Mouse (Mus musculus): ENCODE data around the gene Bpgm. TPM values are rescaled to one million over a fixed set of nuclear protein-coding genes. Genes with fewer than 3 reads are reported as not detected.

The Bpgm gene
- total and polyA plus RNA-seq, 2 experiments from 2014 or later = 26.3 to 29.2 TPM

GRCm38 (mm10) chr6:34528131-34528530, 52.1 kb downstream of the Bpgm start:
- Histone ChIP-seq H3K27me3 (ENCODE audit: control insufficient read depth, insufficient read depth, low read length) (no peaks in the 10 kb centered on the region), H3K4me1 (ENCODE audit: control insufficient read depth, insufficient read depth) (no peaks in the 10 kb centered on the region), H3K4me2 (ENCODE audit: low read depth, low read length) (no peak overlapping the region), H3K4me3 (ENCODE audit: low read depth, low read length) (no peak overlapping the region), H3K9ac (replicated peaks; ENCODE audit: low read depth, low read length) (no peak overlapping the region), H3K27ac (ENCODE audit: low read depth) (no peak overlapping the region), H3K36me3 (replicated peaks; ENCODE audit: control insufficient read depth, insufficient read depth, low read length) (no peaks in the 10 kb centered on the region), H3K9me3 (replicated peaks; ENCODE audit: control insufficient read depth, low read length) (no peaks in the 10 kb centered on the region)
- TF ChIP-seq CTCF (IDR thresholded peaks at IDR 0.05; ENCODE audit: low read depth) (no peak), EP300 (IDR thresholded peaks at IDR 0.05; ENCODE audit: low read depth) (no peak)
- 75% methylated on average over 2 of the region's 2 CpGs for WGBS
- no peak for DNase-seq (ENCODE audit: low spot score)
- ATAC-seq (ENCODE audit: insufficient read depth, low read depth) = no peak

GRCm38 (mm10) chr6:34529992-34530391, 54.0 kb downstream of the Bpgm start:
- TF ChIP-seq EP300 (IDR thresholded peaks at IDR 0.05; ENCODE audit: low read depth) (no peak), CTCF (IDR thresholded peaks at IDR 0.05; ENCODE audit: low read depth) (no peak)
- Histone ChIP-seq H3K27ac (ENCODE audit: low read depth) (no peak overlapping the region), H3K36me3 (replicated peaks; ENCODE audit: control insufficient read depth, insufficient read depth, low read length) (no peaks in the 10 kb centered on the region), H3K9me3 (replicated peaks; ENCODE audit: control insufficient read depth, low read length) (no peaks in the 10 kb centered on the region), H3K27me3 (ENCODE audit: control insufficient read depth, insufficient read depth, low read length) (no peaks in the 10 kb centered on the region), H3K4me3 (ENCODE audit: low read depth, low read length) (no peak overlapping the region), H3K9ac (replicated peaks; ENCODE audit: low read depth, low read length) (no peak overlapping the region), H3K4me2 (ENCODE audit: low read depth, low read length) (no peak overlapping the region), H3K4me1 (ENCODE audit: control insufficient read depth, insufficient read depth) (no peaks in the 10 kb centered on the region)
- ATAC-seq (ENCODE audit: insufficient read depth, low read depth) = no peak
- WGBS = 66% methylated on average over 3 of the region's 3 CpGs
- DNase-seq (ENCODE audit: low spot score) = no peak

GRCm38 (mm10) chr6:34533055-34533454, 57.0 kb downstream of the Bpgm start:
- H3K4me1 ChIP-seq (ENCODE audit: control insufficient read depth, insufficient read depth) = no peaks in the 10 kb centered on the region
- no peaks in the 10 kb centered on the region for H3K36me3 ChIP-seq (replicated peaks; ENCODE audit: control insufficient read depth, insufficient read depth, low read length)
- H3K4me3 ChIP-seq (ENCODE audit: low read depth, low read length) = no peak overlapping the region
- no peak overlapping the region for H3K27ac ChIP-seq (ENCODE audit: low read depth)
- no peak overlapping the region for H3K4me2 ChIP-seq (ENCODE audit: low read depth, low read length)
- ATAC-seq (ENCODE audit: insufficient read depth, low read depth) (no peak), DNase-seq (ENCODE audit: low spot score) (no peak)
- H3K9ac ChIP-seq (replicated peaks; ENCODE audit: low read depth, low read length) = no peak overlapping the region
- TF ChIP-seq CTCF (IDR thresholded peaks at IDR 0.05; ENCODE audit: low read depth) = no peak
- 61% methylated on average over 1 of the region's 1 CpGs for WGBS
- H3K27me3 ChIP-seq (ENCODE audit: control insufficient read depth, insufficient read depth, low read length) = no peaks in the 10 kb centered on the region
- no peaks in the 10 kb centered on the region for H3K9me3 ChIP-seq (replicated peaks; ENCODE audit: control insufficient read depth, low read length)

GRCm38 (mm10) chr6:34533896-34534295, 57.9 kb downstream of the Bpgm start:
- Histone ChIP-seq H3K27ac (ENCODE audit: low read depth) (no peak overlapping the region), H3K4me2 (ENCODE audit: low read depth, low read length) (no peak overlapping the region), H3K9me3 (replicated peaks; ENCODE audit: control insufficient read depth, low read length) (no peaks in the 10 kb centered on the region), H3K27me3 (ENCODE audit: control insufficient read depth, insufficient read depth, low read length) (no peaks in the 10 kb centered on the region), H3K9ac (replicated peaks; ENCODE audit: low read depth, low read length) (no peak overlapping the region), H3K4me1 (ENCODE audit: control insufficient read depth, insufficient read depth) (no peaks in the 10 kb centered on the region), H3K4me3 (ENCODE audit: low read depth, low read length) (no peak overlapping the region), H3K36me3 (replicated peaks; ENCODE audit: control insufficient read depth, insufficient read depth, low read length) (no peaks in the 10 kb centered on the region)
- no peak for DNase-seq (ENCODE audit: low spot score)
- no peak for ATAC-seq (ENCODE audit: insufficient read depth, low read depth)
- TF ChIP-seq EP300 (IDR thresholded peaks at IDR 0.05; ENCODE audit: low read depth) (no peak), CTCF (IDR thresholded peaks at IDR 0.05; ENCODE audit: low read depth) (no peak)
- WGBS = 25% methylated on average over 5 of the region's 5 CpGs

- Histone ChIP-seq H3K4me1 (ENCODE audit: control insufficient read depth, insufficient read depth) (no peaks in the 10 kb centered on the region), H3K9me3 (replicated peaks; ENCODE audit: control insufficient read depth, low read length) (no peaks in the 10 kb centered on the region), H3K4me2 (ENCODE audit: low read depth, low read length) (no peak overlapping the region), H3K36me3 (replicated peaks; ENCODE audit: control insufficient read depth, insufficient read depth, low read length) (no peaks in the 10 kb centered on the region), H3K27me3 (ENCODE audit: control insufficient read depth, insufficient read depth, low read length) (no peaks in the 10 kb centered on the region), H3K9ac (replicated peaks; ENCODE audit: low read depth, low read length) (no peak overlapping the region), H3K4me3 (ENCODE audit: low read depth, low read length) (no peak overlapping the region), H3K27ac (ENCODE audit: low read depth) (no peak overlapping the region)
- TF ChIP-seq CTCF (IDR thresholded peaks at IDR 0.05; ENCODE audit: low read depth) (no peak), EP300 (IDR thresholded peaks at IDR 0.05; ENCODE audit: low read depth) (no peak)
- DNase-seq (ENCODE audit: low spot score) (no peak), ATAC-seq (ENCODE audit: insufficient read depth, low read depth) (no peak)
- WGBS = 53% methylated on average over 4 of the region's 4 CpGs
These were observed 66.9 kb downstream of the Bpgm start for GRCm38 (mm10) chr6:34542866-34543265.

Data from heart, postnatal 0 days (tissue).